Mouse (Mus musculus): ENCODE data around the gene Gpr152.
"Not testable (repeated sequence)": the region's sequence is repeated elsewhere in the genome, so short reads cannot be mapped to it uniquely, and the experiment has no call there.

The Gpr152 gene

GRCm38 (mm10) chr19:4112063-4112960 is 27.3 kb upstream of the Gpr152 start:
- no peak for DNase-seq

- DNase-seq, result no peak
These were observed 26.3 kb upstream of the Gpr152 start for GRCm38 (mm10) chr19:4113186-4113805.

- no peak for DNase-seq
These were observed 25.8 kb upstream of the Gpr152 start for GRCm38 (mm10) chr19:4113806-4114230.

- DNase-seq, result no peak
These were observed 25.0 kb upstream of the Gpr152 start for GRCm38 (mm10) chr19:4114551-4114950.

- no peak for DNase-seq
These were observed 24.4 kb upstream of the Gpr152 start for GRCm38 (mm10) chr19:4115144-4115543.

- no peak for DNase-seq
These were observed 23.8 kb upstream of the Gpr152 start for GRCm38 (mm10) chr19:4115816-4116215.

GRCm38 (mm10) chr19:4117006-4117405 is 22.6 kb upstream of the Gpr152 start:
- no peak for DNase-seq

- DNase-seq, result no peak
These were observed 21.2 kb upstream of the Gpr152 start for GRCm38 (mm10) chr19:4118350-4118749.

GRCm38 (mm10) chr19:4119716-4120487 is 19.7 kb upstream of the Gpr152 start:
- peak; percentile 39 for DNase-seq

GRCm38 (mm10) chr19:4120496-4120895 is 19.1 kb upstream of the Gpr152 start:
- DNase-seq, result no peak

- peak; percentile 99 for DNase-seq
These were observed 18.3 kb upstream of the Gpr152 start for GRCm38 (mm10) chr19:4121097-4121805.

- not testable (repeated sequence) for DNase-seq
These were observed 17.7 kb upstream of the Gpr152 start for GRCm38 (mm10) chr19:4121896-4122295.

- no peak for DNase-seq
These were observed 16.9 kb upstream of the Gpr152 start for GRCm38 (mm10) chr19:4122411-4123370.

GRCm38 (mm10) chr19:4124432-4124831 is 15.2 kb upstream of the Gpr152 start:
- DNase-seq, result no peak

- peak; percentile 35 for DNase-seq
These were observed 14.3 kb upstream of the Gpr152 start for GRCm38 (mm10) chr19:4125268-4125667.

- peak; percentile 99 for DNase-seq
These were observed 13.6 kb upstream of the Gpr152 start, which contains the start of gene Aip for GRCm38 (mm10) chr19:4125741-4126696. Gene Aip, minus strand, starts transcription at chr19:4125858.

- DNase-seq, result no peak
These were observed 12.7 kb upstream of the Gpr152 start for GRCm38 (mm10) chr19:4126759-4127495.

GRCm38 (mm10) chr19:4129462-4129861 is 10.1 kb upstream of the Gpr152 start:
- no peak for DNase-seq

- no peak for DNase-seq
These were observed 9.5 kb upstream of the Gpr152 start for GRCm38 (mm10) chr19:4130106-4130505.

All from retina, postnatal 1 day (tissue).